Mouse (Mus musculus) layer of hippocampus, postnatal 25 days (tissue): ENCODE measurements around the gene BC107364. TPM values are rescaled to one million over a fixed set of nuclear protein-coding genes. Genes with fewer than 3 reads are reported as not detected.

ENCODE experiments used
- total RNA-seq, 2 experiments: library from RNA; stranded (reverse); gene quantifications; 2 replicates each; pipeline ENCODE4 v1.2.3; 2021

The BC107364 gene
- total RNA-seq, 2 experiments from 2014 or later: not detected

Other genes starting within 250 kb of the BC107364 start
- gene Bola1, start 232.6 kb downstream of the BC107364 start, total RNA-seq: 10 to 100 TPM; 16.5 to 17.9 TPM
- gene Hist2h2ab, start 232.4 kb downstream of the BC107364 start, total RNA-seq: 1 to 10 TPM; 8.5 to 9.2 TPM
- gene Hist2h2ac, start 231.4 kb downstream of the BC107364 start, total RNA-seq: 10 to 100 TPM; 23.0 to 27.5 TPM
- gene Hist2h2be, start 231.2 kb downstream of the BC107364 start, total RNA-seq: 1 to 10 TPM; 5.6 to 5.9 TPM
- gene Hist2h3c2, start 213.2 kb downstream of the BC107364 start, total RNA-seq: 10 to 100 TPM in 1 of 2 experiments, 1 to 10 TPM in 1; 9.9 to 11.0 TPM
- gene Hist2h2aa2, start 212.0 kb downstream of the BC107364 start, total RNA-seq: 100 to 1,000 TPM; 225 TPM
- 1 to 10 TPM; 3.0 to 6.9 TPM for gene Hist2h2aa1, start 206.8 kb downstream of the BC107364 start, total RNA-seq
- gene Hist2h3c1, start 205.6 kb downstream of the BC107364 start, total RNA-seq: not detected
- gene Hist2h4, start 189.0 kb downstream of the BC107364 start, total RNA-seq: 10 to 100 TPM; 23.8 to 28.4 TPM
- 10 to 100 TPM; 41.9 to 53.6 TPM for gene Hist2h3b, start 183.7 kb downstream of the BC107364 start, total RNA-seq
- 100 to 1,000 TPM; 110 to 123 TPM for gene Hist2h2bb, start 182.6 kb downstream of the BC107364 start, total RNA-seq
- gene Fcgr1, start 158.3 kb downstream of the BC107364 start, total RNA-seq: 1 to 10 TPM; 2.9 to 3.3 TPM
- under 1 TPM in 1 of 2 experiments, not detected in 1; 0.12 TPM for gene Hfe2, start 72.9 kb upstream of the BC107364 start, total RNA-seq
- 10 to 100 TPM; 20.7 to 25.0 TPM for gene Txnip, start 105.7 kb upstream of the BC107364 start, total RNA-seq
- gene Gm16253, start 124.7 kb upstream of the BC107364 start, total RNA-seq: not detected
- gene Polr3gl, start 141.9 kb upstream of the BC107364 start, total RNA-seq: 10 to 100 TPM; 23.8 to 29.7 TPM
- 10 to 100 TPM; 50.9 to 62.3 TPM for gene Ankrd34a, start 144.3 kb upstream of the BC107364 start, total RNA-seq
- 10 to 100 TPM; 29.2 to 29.4 TPM for gene Lix1l, start 148.8 kb upstream of the BC107364 start, total RNA-seq
- gene Rbm8a, start 177.6 kb upstream of the BC107364 start, total RNA-seq: 10 to 100 TPM; 48.4 to 51.7 TPM
- gene Pex11b, start 183.1 kb upstream of the BC107364 start, total RNA-seq: 10 to 100 TPM; 55.3 to 57.3 TPM
- gene Gm42957, start 183.2 kb upstream of the BC107364 start, total RNA-seq: under 1 TPM; 0.31 to 0.37 TPM
- gene Itga10, start 193.3 kb upstream of the BC107364 start, total RNA-seq: 1 to 10 TPM; 1.1 to 1.7 TPM
- 1 to 10 TPM; 5.3 to 6.2 TPM for gene Ankrd35, start 217.8 kb upstream of the BC107364 start, total RNA-seq
- 10 to 100 TPM; 24.6 to 27.0 TPM for gene Pias3, start 244.1 kb upstream of the BC107364 start, total RNA-seq